Mouse (Mus musculus): ENCODE measurements around the gene Smarcb1.

DNA sequence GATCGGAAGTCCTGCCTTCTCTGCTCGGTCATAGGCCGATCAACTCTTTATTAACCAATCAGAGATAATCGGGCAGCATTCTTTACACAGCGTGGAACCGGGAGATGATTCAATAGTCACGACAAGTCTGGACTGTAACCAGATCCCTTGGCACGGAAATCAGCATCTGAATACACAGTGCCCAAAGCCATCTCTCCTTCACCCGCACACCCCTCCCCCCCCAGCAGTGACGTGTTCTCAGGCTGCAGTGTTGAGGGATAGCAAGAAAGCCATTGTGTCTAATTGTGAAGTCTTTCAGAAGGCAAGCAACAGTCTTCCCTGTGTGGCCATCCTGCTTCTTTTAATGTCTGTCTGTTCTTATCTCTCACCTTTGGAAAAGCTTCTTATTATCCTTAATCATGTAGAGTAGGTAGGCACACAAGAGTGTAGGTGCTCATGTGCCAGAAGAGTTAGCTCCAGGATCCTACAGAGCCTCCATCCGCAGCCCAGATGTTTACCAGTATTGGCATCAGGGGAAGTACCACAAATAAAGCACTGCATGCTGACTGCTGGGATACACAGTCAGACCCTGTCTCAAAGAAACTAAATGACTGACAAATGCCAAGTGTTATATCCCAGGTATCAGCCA lies 48.4 kb downstream of the Smarcb1 start:
- TF ChIP-seq POLR2A (IDR thresholded peaks at IDR 0.05; ENCODE audit: borderline replicate concordance, control insufficient read depth, low read depth, low read length) (no peak), CTCF (IDR thresholded peaks at IDR 0.05; ENCODE audit: control insufficient read depth, insufficient read depth, low read length) (no peak)
